Mouse (Mus musculus) C2C12 (cell line): ENCODE measurements around the gene Dhrs9.
A peak's percentile ranks its signal among the peaks of the same experiment; 100 is the strongest.

Experiments
- CEBPB ChIP-seq: IDR thresholded peaks from one replicate; pipeline ENCODE4 v1.6.1; 2011; ENCODE audit warnings: low read depth, mild to moderate bottlenecking, control low read depth, moderate library complexity
- CTCF ChIP-seq: IDR thresholded peaks from one replicate; pipeline ENCODE4 v1.5.1; 2011; ENCODE audit not compliant: control insufficient read depth, insufficient read depth, insufficient read length
- FOSL1 ChIP-seq: IDR thresholded peaks from one replicate; pipeline ENCODE4 v1.8.0; 2011; ENCODE audit warnings: mild to moderate bottlenecking, low read length; ENCODE audit not compliant: poor library complexity, insufficient read depth, severe bottlenecking
- MAX ChIP-seq: IDR thresholded peaks from one replicate; pipeline ENCODE4 v1.6.1; 2011; ENCODE audit warnings: mild to moderate bottlenecking, control low read depth
- MYOD1 ChIP-seq: IDR thresholded peaks from one replicate; pipeline ENCODE4 v1.6.1; 2011; ENCODE audit warnings: low read depth; ENCODE audit not compliant: control insufficient read depth, insufficient read length
- MYOG ChIP-seq: IDR thresholded peaks from one replicate; pipeline ENCODE4 v1.6.1; 2011; ENCODE audit not compliant: control insufficient read depth, insufficient read length; ENCODE audit errors: extremely low read depth
- USF1 ChIP-seq: IDR thresholded peaks from one replicate; pipeline ENCODE4 v1.6.1; 2011; ENCODE audit warnings: low read depth, mild to moderate bottlenecking, control low read depth, moderate library complexity

- no peak for TF ChIP-seq CTCF
- TF ChIP-seq MYOG = no peak
- TF ChIP-seq USF1 = no peak
- no peak for TF ChIP-seq MAX
- TF ChIP-seq MYOD1 = no peak
- peak; percentile 41 for TF ChIP-seq CEBPB
- TF ChIP-seq FOSL1 = no peak
Observed at GRCm38 (mm10) chr2:69405692-69406091, 25.4 kb downstream of the Dhrs9 start.
